Mouse (Mus musculus) gastrocnemius, adult 18-20 months (tissue): ENCODE data around the gene Ube2r2. TPM values are rescaled to one million over a fixed set of nuclear protein-coding genes. Genes with fewer than 3 reads are reported as not detected.

Source experiments
- DNase-seq: peaks from one replicate; pipeline ENCODE4 v3.0.0; 2021; ENCODE audit warnings: low spot score
- total RNA-seq, 2 experiments: library from RNA; stranded (reverse); gene quantifications; 2 replicates each; pipeline ENCODE4 v1.2.3; 2021

The Ube2r2 gene
- total RNA-seq, 2 experiments from 2014 or later, result 154 to 205 TPM

DNA sequence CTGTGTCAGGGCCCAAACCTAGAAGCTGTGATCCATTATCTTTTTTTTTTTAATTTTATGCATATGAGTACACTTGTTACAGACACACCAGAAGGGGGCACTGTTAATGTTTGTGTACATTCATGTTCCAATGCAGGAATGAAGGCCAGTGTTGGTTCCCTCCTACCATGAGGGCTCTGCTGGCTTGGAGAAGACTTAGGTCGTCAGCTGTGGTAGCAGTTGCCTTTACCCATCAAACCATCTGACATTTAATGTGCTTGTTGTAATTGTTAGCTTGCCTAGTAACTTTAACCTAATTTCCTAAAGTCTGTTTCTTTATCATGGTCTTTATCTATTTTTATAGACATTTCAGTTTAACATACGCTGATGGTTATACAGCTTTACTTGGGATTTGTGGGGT is 35.4 kb downstream of the Ube2r2 start:
- DNase-seq, result no peak

- DNase-seq, result no peak
Measured at GRCm38 (mm10) chr4:41174631-41175030, 39.1 kb downstream of the Ube2r2 start.

DNA sequence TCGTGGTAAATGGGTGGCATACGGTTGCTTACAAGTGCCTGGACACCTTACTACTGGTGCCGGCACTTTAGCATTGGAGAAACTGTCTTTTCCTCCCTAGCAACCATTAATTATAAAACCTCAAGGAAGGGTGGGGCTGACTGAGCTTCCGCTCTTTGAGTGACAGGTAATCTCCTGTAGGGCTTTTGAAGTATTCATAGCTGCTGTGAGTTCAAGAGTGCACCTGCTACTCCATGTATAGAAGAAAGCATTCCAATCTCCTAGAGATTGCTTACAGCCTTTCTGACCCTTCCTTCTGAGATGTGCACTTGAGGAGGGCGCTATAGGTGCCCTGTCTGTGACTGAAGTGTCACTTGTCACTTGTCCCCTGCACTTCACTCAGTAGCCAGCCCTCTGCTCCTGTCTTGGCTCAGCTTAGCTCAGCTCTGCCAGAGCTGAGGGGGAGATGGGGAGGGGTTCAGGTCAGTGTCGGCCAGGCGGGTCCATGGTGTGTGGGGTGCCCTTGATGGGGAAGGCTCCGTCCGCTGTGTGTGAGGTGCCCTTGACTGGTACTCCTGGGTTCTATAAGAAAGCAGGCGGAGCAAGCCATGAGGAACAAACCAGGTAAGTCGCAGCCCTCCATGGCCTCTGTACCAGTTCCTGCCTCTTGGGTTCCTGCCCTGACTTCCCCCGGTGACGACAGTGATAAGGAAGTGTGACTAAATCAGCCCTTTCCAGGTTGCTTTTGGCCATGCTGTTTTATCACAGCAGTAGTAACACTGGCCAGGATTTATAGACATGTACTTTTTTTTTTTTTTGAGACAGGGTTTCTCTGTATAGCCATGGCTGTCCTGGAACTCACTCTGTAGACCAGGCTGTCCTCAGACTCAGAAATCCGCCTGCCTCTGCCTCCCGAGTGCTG is 44.5 kb downstream of the Ube2r2 start:
- no peak for DNase-seq

GRCm38 (mm10) chr4:41189809-41190208 is 54.3 kb downstream of the Ube2r2 start:
- DNase-seq, result no peak

- DNase-seq, result no peak
Measured at GRCm38 (mm10) chr4:41192544-41193512, 57.3 kb downstream of the Ube2r2 start.

DNA sequence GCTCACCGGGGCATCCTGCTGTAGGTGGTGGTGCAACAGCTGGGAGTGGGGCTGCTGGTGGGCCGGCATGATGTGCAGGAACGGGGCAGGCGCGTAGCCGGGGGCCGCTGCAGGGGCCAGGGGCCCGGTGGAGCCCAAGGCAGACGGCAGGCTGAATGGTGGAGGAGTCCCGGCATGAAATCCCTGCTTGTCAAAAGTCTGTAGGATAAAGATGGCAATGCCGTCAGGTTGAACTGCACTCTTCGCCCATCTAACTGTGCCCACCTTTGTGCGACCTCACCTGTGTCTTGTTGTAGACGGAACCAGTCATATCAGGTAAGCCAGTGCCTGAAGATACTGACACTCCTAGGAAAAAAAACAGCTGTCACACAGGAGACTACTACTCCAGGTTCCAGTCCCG is 59.8 kb downstream of the Ube2r2 start:
- no peak for DNase-seq

GRCm38 (mm10) chr4:41196861-41197610 is 61.5 kb downstream of the Ube2r2 start:
- DNase-seq, result no peak

GRCm38 (mm10) chr4:41202135-41202534 is 66.6 kb downstream of the Ube2r2 start:
- DNase-seq, result no peak

DNA sequence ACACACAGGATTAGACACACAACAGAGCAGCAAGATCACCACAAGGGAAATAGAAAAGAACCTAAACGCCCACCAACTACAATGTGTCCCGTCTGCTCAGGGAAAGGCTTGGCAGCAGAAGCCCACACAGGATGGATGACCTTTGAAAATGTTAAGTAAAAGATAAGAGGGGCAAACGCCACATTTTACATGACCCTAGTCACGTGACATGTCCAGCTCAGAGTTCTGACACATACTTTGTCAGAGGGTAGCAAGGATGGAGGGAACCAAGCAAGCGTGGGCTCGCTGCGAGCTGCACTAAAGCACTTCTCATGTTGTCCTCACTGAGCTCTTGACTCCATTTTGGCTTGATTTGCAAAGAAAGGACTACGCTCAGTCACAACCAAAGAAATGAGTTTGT is 70.2 kb downstream of the Ube2r2 start:
- no peak for DNase-seq

- no peak for DNase-seq
Measured at GRCm38 (mm10) chr4:41208050-41208449, 72.5 kb downstream of the Ube2r2 start.

DNA sequence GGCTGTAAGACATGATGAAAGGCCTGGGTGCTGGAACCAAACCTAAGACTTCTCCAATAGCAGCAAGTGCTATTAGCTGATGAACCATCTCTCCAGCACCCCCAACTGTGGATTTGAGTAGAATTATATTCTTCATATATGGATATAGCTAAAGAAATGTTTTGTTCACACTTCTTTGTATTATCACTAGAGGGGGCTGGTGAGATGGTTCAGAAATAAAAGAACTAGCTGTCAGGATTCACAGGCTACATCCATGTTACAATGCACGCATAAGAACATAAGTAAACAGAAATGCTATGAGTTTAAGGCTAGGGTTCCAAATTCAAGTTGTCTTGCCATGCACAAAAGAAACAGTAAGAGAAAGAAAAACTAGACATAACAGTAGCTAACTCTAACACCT is 89.9 kb downstream of the Ube2r2 start:
- no peak for DNase-seq

GRCm38 (mm10) chr4:41226351-41226750 is 90.8 kb downstream of the Ube2r2 start:
- DNase-seq, result peak; percentile 31

DNA sequence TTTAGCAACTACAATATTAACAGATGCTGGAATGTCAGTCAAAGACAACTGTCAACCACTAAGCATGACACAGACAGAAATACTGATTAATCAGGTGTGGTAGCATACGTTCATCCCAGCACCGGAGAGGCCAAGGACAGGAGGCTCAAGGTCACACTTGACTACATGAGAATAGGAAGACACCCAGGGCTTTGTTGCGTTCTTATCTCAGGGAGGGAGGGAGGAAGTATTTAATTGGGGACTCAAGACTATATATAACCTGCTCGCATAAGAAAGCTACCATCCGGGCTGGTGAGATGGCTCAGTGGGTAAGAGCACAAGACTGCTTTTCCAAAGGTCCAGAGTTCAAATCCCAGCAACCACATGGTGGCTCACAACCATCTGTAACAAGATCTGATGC is 100.1 kb downstream of the Ube2r2 start:
- DNase-seq, result no peak

DNA sequence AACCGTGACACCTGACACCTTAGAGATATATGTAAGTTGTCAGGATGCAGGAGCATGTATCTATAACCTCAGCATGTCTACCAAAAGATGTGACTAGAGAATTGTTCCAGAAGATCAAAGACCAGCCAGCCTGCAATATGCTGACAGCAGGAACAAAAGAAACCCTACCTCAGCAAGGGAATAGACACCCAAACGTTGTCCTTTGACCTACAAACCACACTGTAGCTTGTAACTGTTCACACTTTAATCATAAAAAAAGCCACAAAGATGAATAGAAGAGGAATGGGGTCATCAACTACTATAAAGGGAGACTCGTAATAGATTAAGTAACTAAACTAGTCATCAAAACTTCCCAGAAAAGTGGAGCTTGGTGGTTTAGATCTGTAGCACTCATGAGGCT is 105.4 kb downstream of the Ube2r2 start:
- no peak for DNase-seq

Other genes starting within 250 kb of the Ube2r2 start
- gene Spink4, start 215.7 kb upstream of the Ube2r2 start, total RNA-seq, result not detected
- 100 to 1,000 TPM; 232 to 237 TPM for gene Bag1, start 187.4 kb upstream of the Ube2r2 start, total RNA-seq
- 10 to 100 TPM; 23.2 to 25.4 TPM for gene Chmp5, start 187.3 kb upstream of the Ube2r2 start, total RNA-seq
- 10 to 100 TPM; 18.8 to 19.5 TPM for gene Nfx1, start 164.8 kb upstream of the Ube2r2 start, total RNA-seq
- 10 to 100 TPM in 1 of 2 experiments, 1 to 10 TPM in 1; 6.4 to 10.6 TPM for gene Aqp7, start 87.6 kb upstream of the Ube2r2 start, total RNA-seq
- gene Aqp3, start 37.6 kb upstream of the Ube2r2 start, total RNA-seq, result not detected
- 10 to 100 TPM; 15.3 to 16.3 TPM for gene Nol6, start 11.3 kb upstream of the Ube2r2 start, total RNA-seq
- 10 to 100 TPM; 87.1 to 89.5 TPM for gene Ubap2, start 139.4 kb downstream of the Ube2r2 start, total RNA-seq
- 10 to 100 TPM; 27.0 to 27.1 TPM for gene Dcaf12, start 179.1 kb downstream of the Ube2r2 start, total RNA-seq
- gene Ubap1, start 213.3 kb downstream of the Ube2r2 start, total RNA-seq, result 10 to 100 TPM; 38.5 to 41.8 TPM